Mouse (Mus musculus) forebrain, postnatal 0 days (tissue): ENCODE results near the gene Smarcad1. TPM values are rescaled to one million over a fixed set of nuclear protein-coding genes. Genes with fewer than 3 reads are reported as not detected.

Experiments used
- ATAC-seq: fragments of 200-750 bp; cut with Nextera tagmentation; 2 replicates; pipeline ENCODE4 v1.8.0; 2017; ENCODE audit warnings: mild to moderate bottlenecking, moderate library complexity
- DNase-seq: peaks from one replicate; pipeline ENCODE4 v3.0.0-alpha.2; 2015
- H3K27ac ChIP-seq: fragments of 300-500 bp; sonication (generic); 2 replicates; pipeline ENCODE4 v1.5.1; 2014; ENCODE audit warnings: low read depth, mild to moderate bottlenecking, antibody characterized with exemption, low read length, moderate library complexity, mixed read lengths
- H3K27me3 ChIP-seq: fragments of 300-500 bp; sonication (generic); 2 replicates; pipeline ENCODE4 v1.6.1; 2014; ENCODE audit warnings: mild to moderate bottlenecking, low read length, mixed read lengths; ENCODE audit not compliant: insufficient read depth
- H3K36me3 ChIP-seq: fragments of 300-500 bp; sonication (generic); 2 replicates; pipeline ENCODE4 v1.6.1; 2014; ENCODE audit warnings: mild to moderate bottlenecking, moderate library complexity; ENCODE audit not compliant: insufficient read depth
- H3K4me1 ChIP-seq: fragments of 300-500 bp; sonication (generic); 2 replicates; pipeline ENCODE4 v1.6.1; 2014; ENCODE audit warnings: antibody characterized with exemption; ENCODE audit not compliant: insufficient read depth
- H3K4me2 ChIP-seq: fragments of 300-500 bp; sonication (generic); 2 replicates; pipeline ENCODE4 v1.6.1; 2014; ENCODE audit warnings: low read depth, mild to moderate bottlenecking, moderate library complexity
- H3K4me3 ChIP-seq: fragments of 300-500 bp; sonication (generic); 2 replicates; pipeline ENCODE4 v1.5.1; 2014; ENCODE audit warnings: low read depth, low read length, mixed read lengths
- H3K9ac ChIP-seq: fragments of 300-500 bp; sonication (generic); 2 replicates; pipeline ENCODE4 v1.6.1; 2014; ENCODE audit warnings: mild to moderate bottlenecking
- H3K9me3 ChIP-seq: fragments of 300-500 bp; sonication (generic); 2 replicates; pipeline ENCODE4 v1.6.1; 2016; ENCODE audit warnings: low read length
- CTCF ChIP-seq: sonication (generic); IDR thresholded peaks from 2 replicates; pipeline ENCODE4 v1.5.1; 2016; ENCODE audit warnings: antibody characterized with exemption, control low read depth, low read depth
- WGBS: fragments of 180-500 bp; shearing (Covaris S2); extraction: QIAGEN DNeasy Blood & Tissue Kit; methylation state at CpG from one replicate; pipeline ENCODE4 v1.1.7; 2014; 5-methylcytosine and 5-hydroxymethylcytosine counted together
- polyA plus RNA-seq: library from polyadenylated mRNA; unstranded; fragments of >200 nt; fragmentation: Nextera tagmentation; extraction: Ambion mirVana; gene quantifications from 2 replicates; pipeline ENCODE4 v1.2.1, GENCODE M21; 2015
- total RNA-seq: library from RNA; depleted of rRNA; stranded (reverse); fragments of >200 nt; gene quantifications from 2 replicates; pipeline ENCODE4 v1.2.3, GENCODE M21; 2014; rRNA removed

Smarcad1 gene
- total and polyA plus RNA-seq, 2 experiments from 2014 or later = 46.4 to 99.8 TPM

GRCm38 (mm10) chr6:65153570-65153969, 111.2 kb downstream of the Smarcad1 start:
- Histone ChIP-seq H3K36me3 (no peaks in the 10 kb centered on the region), H3K4me2 (no peak overlapping the region), H3K4me3 (no peak overlapping the region), H3K9ac (no peak overlapping the region), H3K9me3 (no peaks in the 10 kb centered on the region), H3K4me1 (no peaks in the 10 kb centered on the region), H3K27ac (no peak overlapping the region), H3K27me3 (no peaks in the 10 kb centered on the region)
- 82% methylated on average over 3 of the region's 3 CpGs for WGBS
- no peak for DNase-seq
- no peak for ATAC-seq
- no peak for TF ChIP-seq CTCF

- Histone ChIP-seq H3K9me3 (no peaks in the 10 kb centered on the region), H3K27me3 (no peaks in the 10 kb centered on the region), H3K36me3 (no peaks in the 10 kb centered on the region), H3K4me1 (no peaks in the 10 kb centered on the region), H3K9ac (no peak overlapping the region), H3K4me3 (no peak overlapping the region), H3K27ac (no peak overlapping the region), H3K4me2 (no peak overlapping the region)
- WGBS = 89% methylated on average over 4 of the region's 4 CpGs
- no peak for TF ChIP-seq CTCF
- ATAC-seq = no peak
- DNase-seq = no peak
These were observed 114.7 kb downstream of the Smarcad1 start for GRCm38 (mm10) chr6:65157042-65157441.

DNA sequence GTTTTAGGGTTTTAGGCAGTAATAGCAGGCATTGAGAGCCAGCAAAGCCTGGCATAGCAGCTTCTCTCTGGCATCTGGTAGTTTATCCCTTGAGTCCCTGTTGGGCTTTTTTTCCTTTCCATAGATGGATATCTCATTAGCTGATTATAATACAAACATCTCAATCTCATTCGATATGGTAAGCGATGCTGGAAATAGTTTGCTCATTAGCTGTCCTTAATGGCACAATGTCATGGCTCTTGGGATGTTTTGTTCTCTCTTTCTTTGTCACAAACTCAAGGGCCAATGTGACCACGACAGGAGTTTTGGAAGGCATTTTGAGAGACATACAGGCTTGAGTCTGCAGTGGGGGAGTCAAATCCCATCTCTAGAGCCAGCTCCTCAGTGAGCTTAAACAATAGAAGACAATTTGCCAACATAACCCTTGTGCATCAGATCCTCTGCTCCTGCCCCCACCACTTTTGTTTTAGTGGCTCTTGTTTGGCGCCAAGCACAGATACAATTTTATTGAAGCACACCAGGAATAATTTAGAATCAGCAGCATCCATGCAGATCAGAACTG, 117.1 kb downstream of the Smarcad1 start:
- Histone ChIP-seq H3K9me3 (no peaks in the 10 kb centered on the region), H3K4me1 (no peaks in the 10 kb centered on the region), H3K4me3 (no peak overlapping the region), H3K27me3 (no peaks in the 10 kb centered on the region), H3K9ac (no peak overlapping the region), H3K27ac (no peak overlapping the region), H3K36me3 (no peaks in the 10 kb centered on the region), H3K4me2 (no peak overlapping the region)
- TF ChIP-seq CTCF = no peak
- ATAC-seq (no peak), DNase-seq (no peak)
- WGBS = 31% methylated on average over 4 of the region's 4 CpGs

DNA sequence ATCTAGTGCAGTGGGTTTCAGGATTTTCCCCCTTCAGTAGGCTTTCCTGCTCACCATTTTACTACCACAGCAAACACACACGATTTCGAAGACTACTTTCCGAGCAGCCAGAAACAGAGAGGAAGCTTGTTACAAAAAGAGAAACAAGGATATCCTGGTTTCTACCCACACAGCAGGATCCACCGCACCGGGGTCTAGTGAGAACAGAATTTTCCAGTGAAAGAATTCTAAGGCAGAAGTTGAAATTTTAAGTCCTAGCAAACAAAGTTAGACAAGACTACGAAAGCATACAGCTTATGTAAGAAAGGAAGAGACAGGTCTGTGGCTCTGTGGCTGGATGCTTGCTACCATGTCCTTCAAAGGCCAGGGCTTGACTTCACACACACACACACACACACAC, 121.8 kb downstream of the Smarcad1 start:
- Histone ChIP-seq H3K9ac (no peak overlapping the region), H3K4me3 (no peak overlapping the region), H3K27ac (no peak overlapping the region), H3K36me3 (no peaks in the 10 kb centered on the region), H3K9me3 (no peaks in the 10 kb centered on the region), H3K4me1 (no peaks in the 10 kb centered on the region), H3K27me3 (no peaks in the 10 kb centered on the region), H3K4me2 (no peak overlapping the region)
- ATAC-seq (no peak), DNase-seq (no peak)
- TF ChIP-seq CTCF = no peak
- WGBS = 85% methylated on average over 6 of the region's 6 CpGs

- 76% methylated on average over 5 of the region's 5 CpGs for WGBS
- TF ChIP-seq CTCF = no peak
- Histone ChIP-seq H3K36me3 (no peaks in the 10 kb centered on the region), H3K27me3 (no peaks in the 10 kb centered on the region), H3K27ac (no peak overlapping the region), H3K9me3 (no peaks in the 10 kb centered on the region), H3K4me3 (no peak overlapping the region), H3K9ac (no peak overlapping the region), H3K4me2 (no peak overlapping the region), H3K4me1 (no peaks in the 10 kb centered on the region)
- ATAC-seq = no peak
- no peak for DNase-seq
These were observed 122.6 kb downstream of the Smarcad1 start for GRCm38 (mm10) chr6:65164977-65165376.

Other genes starting within 250 kb of the Smarcad1 start
- gene Hpgds, start 102.3 kb downstream of the Smarcad1 start, total RNA-seq = 2.6 and 3.6 TPM in 2 replicates
- gene Hpgds, start 102.3 kb downstream of the Smarcad1 start, polyA plus RNA-seq = 3.4 and 4.5 TPM in 2 replicates